ENCODE assay signal across 10 mouse cellular contexts in genomic region chr11:94915675-94916403, GRCm38 (mm10). TPM values are rescaled to one million over a fixed set of nuclear protein-coding genes. Genes with fewer than 3 reads are reported as not detected.
DNase-seq lines count a peak whose midpoint lies in the region; ATAC-seq and TF ChIP-seq lines count a peak whose summit lies in the region.
"Had no signal": no experiment of that assay in that cellular context is flagged by ENCODE, and none has a peak within 500 bp of the region (broad histone marks: within the 10 kb centered on the region; RNA-seq: fewer than 3 reads in every experiment).

No protein-coding gene starts in this region.

- intact Hi-C loops in left cerebral cortex, postnatal 4 days (cut with DNase I), result no loop called here
- intact Hi-C loops in left cerebral cortex, postnatal 36 days (cut with DNase I), result no loop called here

- no peak overlapping the region for H3K9ac ChIP-seq in heart, embryonic 12.5 days
- H3K9ac ChIP-seq in lung, postnatal 0 days (replicated peaks; ENCODE audit: low read depth), result no peak overlapping the region

- WGBS in heart, embryonic 12.5 days, result 20% methylated on average over 11 of the region's 16 CpGs
- 19% methylated on average over 10 of the region's 16 CpGs for WGBS in lung, postnatal 0 days

- TF ChIP-seq EP300 in lung, postnatal 0 days (IDR thresholded peaks at IDR 0.05), result no peak

- DNase-seq in left cerebral cortex, postnatal 4 days, result peak; percentile 46
- no peak for DNase-seq in left cerebral cortex, postnatal 36 days (ENCODE audit: low spot score in 2 of 2)
- peak; percentile 79 for DNase-seq in adrenal gland, postnatal 36 days
- peak; percentile 83 for DNase-seq in lung, postnatal 0 days (ENCODE audit: low spot score)
- DNase-seq in thymus, postnatal 4 days, result no peak
- DNase-seq in thymus, postnatal 36 days, result no peak
- no peak for DNase-seq in frontal cortex, postnatal 14 days (ENCODE audit: low spot score in 2 of 2)

- peak overlapping the region; percentile 64 for H3K27ac ChIP-seq in heart, embryonic 12.5 days (ENCODE audit: poor library complexity, severe bottlenecking)
- peak overlapping the region; percentile 85 for H3K27ac ChIP-seq in lung, postnatal 0 days (ENCODE audit: low read length)

- H3K27me3 ChIP-seq in heart, embryonic 12.5 days (replicated peaks), result 0 out of 2 replicates have a peak, but pooled peaks cover 3% of the 10 kb centered on the region
- no peaks in the 10 kb centered on the region for H3K27me3 ChIP-seq in lung, postnatal 0 days (replicated peaks; ENCODE audit: insufficient read depth, low read length)

- no peak overlapping the region for H3K4me3 ChIP-seq in heart, embryonic 12.5 days
- no peak overlapping the region for H3K4me3 ChIP-seq in lung, postnatal 0 days (ENCODE audit: low read depth, low read length)
- H3K4me3 ChIP-seq: erythroblast, embryonic 14.5 days had no signal

- no peaks in the 10 kb centered on the region for H3K36me3 ChIP-seq in heart, embryonic 12.5 days
- H3K36me3 ChIP-seq in lung, postnatal 0 days (ENCODE audit: insufficient read depth, low read length), result no peaks in the 10 kb centered on the region

- H3K9me3 ChIP-seq in heart, embryonic 12.5 days (replicated peaks), result no peaks in the 10 kb centered on the region
- H3K9me3 ChIP-seq in lung, postnatal 0 days (ENCODE audit: low read length), result no peaks in the 10 kb centered on the region

- H3K4me1 ChIP-seq in heart, embryonic 12.5 days (replicated peaks), result peaks cover 21% of the 10 kb centered on the region
- peaks cover 5% of the 10 kb centered on the region for H3K4me1 ChIP-seq in lung, postnatal 0 days (ENCODE audit: insufficient read depth, low read depth, low read length)

- peak; percentile 58; the same call in 1 of the 2 replicates for ATAC-seq in heart, embryonic 12.5 days (ENCODE audit: insufficient number of reproducible peaks, low FRiP score)
- ATAC-seq in lung, postnatal 0 days, result peak; percentile 65

- peak overlapping the region; percentile 9 for H3K4me2 ChIP-seq in heart, embryonic 12.5 days
- peak overlapping the region; percentile 8; the same call in 1 of the 2 replicates for H3K4me2 ChIP-seq in lung, postnatal 0 days (replicated peaks; ENCODE audit: low read depth, low read length)

- no peak for TF ChIP-seq CTCF in lung, postnatal 0 days (IDR thresholded peaks at IDR 0.05)

RNA-seq across cellular contexts. Expression of gene Col1a1, which starts 20.2 kb away (rescaled TPM):
- 10 to 100 TPM; 62.8 to 70.4 TPM for total RNA-seq in left cerebral cortex, postnatal 4 days (2021)
- 10 to 100 TPM; 22.7 to 26.9 TPM for total RNA-seq in left cerebral cortex, postnatal 36 days (2021)
- 100 to 1,000 TPM; 111 to 222 TPM for total RNA-seq in adrenal gland, postnatal 36 days (2021)
- polyA plus RNA-seq in heart, embryonic 12.5 days (2016; fragmentation: Nextera tagmentation; extraction: Ambion mirVana), result 404 and 446 TPM in 2 replicates
- polyA plus RNA-seq in lung, postnatal 0 days (2015; fragmentation: Nextera tagmentation; extraction: Ambion mirVana), result 464 and 478 TPM in 2 replicates

RNA-seq across cellular contexts. Expression of gene Hils1, which starts 51.6 kb away (rescaled TPM):
- total RNA-seq in left cerebral cortex, postnatal 4 days (2021), result under 1 TPM in 1 of 2 experiments, not detected in 1; 0.46 TPM
- not detected for total RNA-seq in left cerebral cortex, postnatal 36 days (2021)
- total RNA-seq in adrenal gland, postnatal 36 days (2021), result not detected
- polyA plus RNA-seq in heart, embryonic 12.5 days (2016; fragmentation: Nextera tagmentation; extraction: Ambion mirVana), result 0.30 TPM in 1 of 2 replicates, not detected in the other
- polyA plus RNA-seq in lung, postnatal 0 days (2015; fragmentation: Nextera tagmentation; extraction: Ambion mirVana), result not detected in 2 replicates
- polyA plus RNA-seq: erythroblast, embryonic 14.5 days; limb, embryonic 11.5 days had no signal

Comparison
In these comparisons a context has a peak if more than half of its experiments do, and no peak if none do; other contexts are left out.
1. DNase-seq: peak in left cerebral cortex, postnatal 4 days (single experiment), adrenal gland, postnatal 36 days (2 of 2) and lung, postnatal 0 days (single experiment); none in left cerebral cortex, postnatal 36 days (0 of 2), thymus, postnatal 4 days (single experiment), thymus, postnatal 36 days (0 of 2) and frontal cortex, postnatal 14 days (0 of 2).